ENCODE assay signal across 35 mouse cellular contexts in the genomic region with DNA sequence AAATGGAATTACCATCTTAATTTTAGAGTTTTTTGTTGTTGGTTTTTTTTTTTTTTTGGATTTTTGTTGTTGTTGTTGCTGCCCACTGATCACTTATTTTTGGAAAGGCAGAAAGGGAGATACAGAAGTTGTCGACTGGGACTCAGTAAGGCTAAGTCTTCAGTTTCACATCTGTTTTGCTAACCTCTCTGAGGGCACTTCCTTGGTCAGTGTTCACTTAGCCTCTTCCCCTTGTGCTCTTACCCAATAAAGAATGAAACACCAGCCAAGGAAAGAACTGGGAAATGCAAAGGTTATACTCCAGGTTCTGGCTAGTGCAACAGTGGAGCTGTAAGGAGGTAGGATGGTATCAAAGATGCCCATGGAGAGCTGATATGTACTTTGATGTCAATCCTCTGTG. TPM values are rescaled to one million over a fixed set of nuclear protein-coding genes. Genes with fewer than 3 reads are reported as not detected.
"Had no signal": no experiment of that assay in that cellular context is flagged by ENCODE, and none has a peak within 500 bp of the region (broad histone marks: within the 10 kb centered on the region; RNA-seq: fewer than 3 reads in every experiment).

No protein-coding gene starts in this region.

- H3K9ac ChIP-seq: heart, embryonic 12.5 days; heart, embryonic 13.5 days; heart, embryonic 15.5 days; hindbrain, embryonic 12.5 days; hindbrain, embryonic 13.5 days; hindbrain, embryonic 14.5 days; hindbrain, embryonic 15.5 days; intestine, embryonic 15.5 days; kidney, embryonic 15.5 days had no signal

- H3K36me3 ChIP-seq: heart, embryonic 10.5 days; heart, embryonic 12.5 days; heart, embryonic 13.5 days; heart, embryonic 15.5 days; hindbrain, embryonic 10.5 days; hindbrain, embryonic 12.5 days; hindbrain, embryonic 13.5 days; hindbrain, embryonic 15.5 days; intestine, embryonic 15.5 days; kidney, embryonic 15.5 days had no signal

- H3K27me3 ChIP-seq: heart, embryonic 13.5 days; heart, embryonic 15.5 days; hindbrain, embryonic 12.5 days; hindbrain, embryonic 13.5 days; hindbrain, embryonic 15.5 days; intestine, embryonic 15.5 days; kidney, embryonic 15.5 days had no signal

- H3K4me3 ChIP-seq: heart, embryonic 10.5 days; heart, embryonic 12.5 days; heart, embryonic 13.5 days; heart, embryonic 15.5 days; hindbrain, embryonic 10.5 days; hindbrain, embryonic 12.5 days; hindbrain, embryonic 13.5 days; hindbrain, embryonic 15.5 days; intestine, embryonic 15.5 days; kidney, embryonic 15.5 days; layer of hippocampus, adult 2 months had no signal

- H3K9me3 ChIP-seq: heart, embryonic 10.5 days; heart, embryonic 12.5 days; heart, embryonic 13.5 days; heart, embryonic 15.5 days; hindbrain, embryonic 10.5 days; hindbrain, embryonic 12.5 days; hindbrain, embryonic 13.5 days; hindbrain, embryonic 15.5 days; intestine, embryonic 15.5 days; kidney, embryonic 15.5 days had no signal

- H3K4me2 ChIP-seq: heart, embryonic 11.5 days; heart, embryonic 12.5 days; heart, embryonic 13.5 days; heart, embryonic 15.5 days; hindbrain, embryonic 12.5 days; hindbrain, embryonic 13.5 days; hindbrain, embryonic 14.5 days; hindbrain, embryonic 15.5 days; intestine, embryonic 15.5 days; kidney, embryonic 15.5 days had no signal

- H3K4me1 ChIP-seq: heart, embryonic 12.5 days; heart, embryonic 15.5 days; hindbrain, embryonic 12.5 days; hindbrain, embryonic 13.5 days; hindbrain, embryonic 15.5 days; intestine, embryonic 15.5 days had no signal

- ATAC-seq: hindbrain, embryonic 16.5 days; hindbrain, postnatal 0 days; inflammation-experienced regulatory T-cells, adult 6 months; intestine, embryonic 15.5 days; intestine, embryonic 16.5 days; intestine, postnatal 0 days had no signal

- DNase-seq: heart, postnatal 10 days; heart, postnatal 14 days; heart, postnatal 36 days; heart, postnatal 4 days; kidney, adult 11 months; kidney, adult 18-20 months; kidney, adult 2 months; kidney, adult 8-10 months; kidney, adult 9 months; kidney, postnatal 10 days; kidney, postnatal 14 days; kidney, postnatal 25 days; kidney, postnatal 36 days; kidney, postnatal 4 days; layer of hippocampus, adult 9-11 months; layer of hippocampus, postnatal 36 days had no signal

- H3K27ac ChIP-seq: heart, embryonic 10.5 days; heart, embryonic 13.5 days; heart, embryonic 15.5 days; hindbrain, embryonic 10.5 days; hindbrain, embryonic 12.5 days; hindbrain, embryonic 13.5 days; hindbrain, embryonic 14.5 days; hindbrain, embryonic 15.5 days; hindbrain, postnatal 0 days; intestine, embryonic 15.5 days; kidney, embryonic 15.5 days; kidney, postnatal 0 days; layer of hippocampus, adult 2 months had no signal

RNA-seq across cellular contexts. Expression of a gene that starts 5.8 kb away (rescaled TPM):
- polyA plus RNA-seq: inflammation-experienced regulatory T-cells, adult 6 months had no signal
